Mouse (Mus musculus) heart, adult 8-10 months (tissue): Measurements from ENCODE around the gene Cd300lg. TPM values are rescaled to one million over a fixed set of nuclear protein-coding genes. Genes with fewer than 3 reads are reported as not detected.

Experiments used
- DNase-seq: peaks from one replicate; pipeline ENCODE4 v3.0.0; 2022; ENCODE audit warnings: low spot score
- total RNA-seq, 4 experiments: library from RNA; stranded (reverse); gene quantifications; 2 replicates each; pipeline ENCODE4 v1.2.4; 2022

Gene Cd300lg
- total RNA-seq, result 10 to 100 TPM; 56.7 to 79.2 (median 64.0) TPM

- no peak for DNase-seq
Measured at GRCm38 (mm10) chr11:102041350-102041949, at the start of gene Cd300lg. TSS of gene Cd300lg (plus strand) at chr11:102041509.

- DNase-seq, result no peak
Measured at GRCm38 (mm10) chr11:101991813-101992212, 49.5 kb upstream of the Cd300lg start.

GRCm38 (mm10) chr11:101992411-101992810 lies 48.9 kb upstream of the Cd300lg start:
- DNase-seq, result no peak

- DNase-seq, result peak; percentile 41
Measured at GRCm38 (mm10) chr11:101994100-101994499, 47.2 kb upstream of the Cd300lg start.

GRCm38 (mm10) chr11:101995938-101996337 lies 45.4 kb upstream of the Cd300lg start:
- no peak for DNase-seq

- peak; percentile 71 for DNase-seq
Measured at GRCm38 (mm10) chr11:101998258-101998657, 43.1 kb upstream of the Cd300lg start.

GRCm38 (mm10) chr11:101999466-101999865 lies 41.8 kb upstream of the Cd300lg start:
- DNase-seq, result no peak

- DNase-seq, result no peak
Measured at GRCm38 (mm10) chr11:102004251-102004650, 37.1 kb upstream of the Cd300lg start.

- DNase-seq, result no peak
Measured at GRCm38 (mm10) chr11:102006271-102006670, 35.0 kb upstream of the Cd300lg start.

- no peak for DNase-seq
Measured at GRCm38 (mm10) chr11:102006688-102007087, 34.6 kb upstream of the Cd300lg start.

GRCm38 (mm10) chr11:102008372-102008771 lies 32.9 kb upstream of the Cd300lg start:
- no peak for DNase-seq

- DNase-seq, result no peak
Measured at GRCm38 (mm10) chr11:102008954-102009637, 32.2 kb upstream of the Cd300lg start.

- DNase-seq, result no peak
Measured at GRCm38 (mm10) chr11:102010140-102010539, 31.2 kb upstream of the Cd300lg start.

- no peak for DNase-seq
Measured at GRCm38 (mm10) chr11:102011510-102011909, 29.8 kb upstream of the Cd300lg start.

- no peak for DNase-seq
Measured at GRCm38 (mm10) chr11:102013201-102013600, 28.1 kb upstream of the Cd300lg start.

- DNase-seq, result no peak
Measured at GRCm38 (mm10) chr11:102015472-102015871, 25.8 kb upstream of the Cd300lg start.

GRCm38 (mm10) chr11:102016136-102016535 lies 25.2 kb upstream of the Cd300lg start:
- peak; percentile 47 for DNase-seq

- no peak for DNase-seq
Measured at GRCm38 (mm10) chr11:102019736-102020135, 21.6 kb upstream of the Cd300lg start.

GRCm38 (mm10) chr11:102021196-102021595 lies 20.1 kb upstream of the Cd300lg start:
- no peak for DNase-seq

GRCm38 (mm10) chr11:102023406-102023805 lies 17.9 kb upstream of the Cd300lg start:
- DNase-seq, result no peak

- no peak for DNase-seq
Measured at GRCm38 (mm10) chr11:102024084-102024758, 17.1 kb upstream of the Cd300lg start.

GRCm38 (mm10) chr11:102024875-102025274 lies 16.4 kb upstream of the Cd300lg start:
- DNase-seq, result no peak

- DNase-seq, result no peak
Measured at GRCm38 (mm10) chr11:102025354-102025753, 16.0 kb upstream of the Cd300lg start.
